Mouse (Mus musculus): Measurements from ENCODE around the gene Clip2.
A peak's percentile ranks its signal among the peaks of the same experiment; 100 is the strongest.
"Not testable (repeated sequence)": the region's sequence is repeated elsewhere in the genome, so short reads cannot be mapped to it uniquely, and the experiment has no call there.

The Clip2 gene

GRCm38 (mm10) chr5:134490465-134490864 is 61.8 kb downstream of the Clip2 start:
- peak in 1 of 2 experiments; percentile 29 for DNase-seq (ENCODE audit: low spot score in 2 of 2)

- DNase-seq (ENCODE audit: low spot score in 2 of 2) = peak; percentile 39 to 40
These were observed 62.7 kb downstream of the Clip2 start for GRCm38 (mm10) chr5:134489583-134489982.

DNA sequence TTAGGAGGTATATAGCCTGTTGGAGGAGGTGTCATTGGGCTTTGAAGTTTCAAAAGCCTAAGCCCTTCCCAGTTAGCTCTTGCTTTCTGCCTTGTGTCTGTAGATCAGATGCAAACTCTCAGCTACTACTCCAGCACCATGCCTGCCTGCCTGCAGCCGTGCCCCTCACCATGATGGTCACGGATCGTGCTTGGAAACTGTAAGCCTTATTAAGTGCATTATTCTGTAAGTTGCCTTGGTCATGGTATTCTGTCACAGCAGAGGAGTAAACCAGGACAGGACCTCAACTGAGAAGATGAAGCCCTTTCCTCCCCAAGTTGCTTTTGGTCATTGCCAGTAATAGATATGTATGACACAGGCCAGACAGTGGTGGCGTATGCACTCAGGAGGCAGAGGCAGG is 63.6 kb downstream of the Clip2 start:
- DNase-seq (ENCODE audit: low spot score in 2 of 2) = no peak

- DNase-seq (ENCODE audit: low spot score in 2 of 2) = no peak
These were observed 64.2 kb downstream of the Clip2 start for GRCm38 (mm10) chr5:134488042-134488441.

- peak; percentile 52 to 55 for DNase-seq (ENCODE audit: low spot score in 2 of 2)
These were observed 66.2 kb downstream of the Clip2 start for GRCm38 (mm10) chr5:134485900-134486665.

GRCm38 (mm10) chr5:134485183-134485730 is 67.0 kb downstream of the Clip2 start:
- no peak for DNase-seq (ENCODE audit: low spot score in 2 of 2)

- DNase-seq (ENCODE audit: low spot score in 2 of 2) = no peak
These were observed 68.9 kb downstream of the Clip2 start for GRCm38 (mm10) chr5:134483291-134483690.

GRCm38 (mm10) chr5:134482331-134482730 is 69.9 kb downstream of the Clip2 start:
- DNase-seq (ENCODE audit: low spot score in 2 of 2) = no peak

DNA sequence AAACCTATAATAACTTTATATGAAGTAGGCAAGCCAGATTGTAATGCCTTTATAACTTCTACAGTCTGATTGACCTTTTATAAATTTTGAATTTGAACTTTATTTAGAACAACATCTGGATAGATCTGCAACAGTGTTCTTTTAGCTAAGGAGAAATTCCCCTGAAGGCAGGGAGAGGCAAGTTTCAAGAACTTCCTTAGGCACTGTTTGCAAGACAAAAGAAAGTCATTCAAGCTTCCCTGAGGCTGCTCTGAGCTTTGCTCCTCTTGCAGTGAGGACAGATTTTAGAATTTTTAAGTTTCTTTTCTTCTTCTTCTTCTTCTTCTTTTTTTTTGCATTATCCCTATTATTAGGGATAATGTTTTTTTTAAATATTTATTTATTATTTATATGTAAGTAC is 73.3 kb downstream of the Clip2 start:
- not testable (repeated sequence) for DNase-seq (ENCODE audit: low spot score in 2 of 2)

DNA sequence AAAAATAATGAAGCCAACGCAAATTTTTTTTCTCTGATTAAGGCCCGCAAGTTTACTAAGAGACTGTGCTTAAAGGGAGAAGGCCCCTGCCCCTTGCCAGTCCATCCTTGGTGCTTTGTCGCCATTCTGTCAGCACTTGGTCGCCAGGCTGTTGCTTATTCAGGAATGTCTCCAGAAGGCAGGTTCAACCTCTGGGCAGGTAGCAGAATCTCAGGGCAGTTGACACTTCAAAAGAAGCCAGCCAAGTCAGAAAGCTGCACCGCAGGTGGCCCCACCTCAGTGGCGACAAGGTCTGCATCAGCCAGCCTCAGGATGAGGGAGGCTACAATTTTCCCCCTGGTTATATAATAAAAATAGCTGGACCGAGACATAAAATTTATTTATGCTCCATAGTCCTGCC is 76.5 kb downstream of the Clip2 start:
- DNase-seq (ENCODE audit: low spot score in 2 of 2) = not testable (repeated sequence)

- no peak for DNase-seq (ENCODE audit: low spot score in 2 of 2)
These were observed 77.1 kb downstream of the Clip2 start for GRCm38 (mm10) chr5:134475006-134475605.

- no peak for DNase-seq (ENCODE audit: low spot score in 2 of 2)
These were observed 78.3 kb downstream of the Clip2 start for GRCm38 (mm10) chr5:134473902-134474301.

DNA sequence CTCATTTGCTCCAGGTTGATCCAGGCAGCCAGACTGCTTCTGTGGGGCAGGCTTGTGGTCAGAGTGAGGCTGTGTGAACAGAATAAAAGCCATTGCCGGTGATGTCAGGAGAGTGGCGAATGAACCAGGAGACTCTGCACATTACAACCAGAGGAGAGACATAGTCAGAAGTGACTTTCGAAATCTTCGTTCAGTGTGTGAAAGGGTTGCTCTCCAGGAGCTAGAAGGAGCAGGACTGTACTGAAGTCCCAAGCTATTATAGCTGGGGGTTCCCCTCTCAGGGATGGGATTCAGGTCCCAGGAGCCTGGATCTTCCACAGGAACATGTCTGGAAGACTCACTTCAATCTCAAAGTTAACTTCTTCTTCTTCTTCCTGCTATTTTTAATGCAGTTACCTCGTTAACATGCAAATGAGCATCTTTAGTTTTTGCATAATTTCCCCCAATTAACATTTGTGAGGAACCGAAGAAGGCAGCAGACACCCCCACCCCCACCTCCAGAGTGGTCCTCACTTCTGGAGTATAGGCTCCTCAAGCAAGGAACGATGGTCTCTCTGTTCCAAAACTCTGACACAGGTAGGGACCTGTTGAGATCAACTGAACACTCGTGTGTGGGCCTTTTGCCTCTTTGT is 81.6 kb downstream of the Clip2 start:
- no peak for DNase-seq (ENCODE audit: low spot score in 2 of 2)

- DNase-seq (ENCODE audit: low spot score in 2 of 2) = no peak
These were observed 82.6 kb downstream of the Clip2 start for GRCm38 (mm10) chr5:134469559-134470150.

DNA sequence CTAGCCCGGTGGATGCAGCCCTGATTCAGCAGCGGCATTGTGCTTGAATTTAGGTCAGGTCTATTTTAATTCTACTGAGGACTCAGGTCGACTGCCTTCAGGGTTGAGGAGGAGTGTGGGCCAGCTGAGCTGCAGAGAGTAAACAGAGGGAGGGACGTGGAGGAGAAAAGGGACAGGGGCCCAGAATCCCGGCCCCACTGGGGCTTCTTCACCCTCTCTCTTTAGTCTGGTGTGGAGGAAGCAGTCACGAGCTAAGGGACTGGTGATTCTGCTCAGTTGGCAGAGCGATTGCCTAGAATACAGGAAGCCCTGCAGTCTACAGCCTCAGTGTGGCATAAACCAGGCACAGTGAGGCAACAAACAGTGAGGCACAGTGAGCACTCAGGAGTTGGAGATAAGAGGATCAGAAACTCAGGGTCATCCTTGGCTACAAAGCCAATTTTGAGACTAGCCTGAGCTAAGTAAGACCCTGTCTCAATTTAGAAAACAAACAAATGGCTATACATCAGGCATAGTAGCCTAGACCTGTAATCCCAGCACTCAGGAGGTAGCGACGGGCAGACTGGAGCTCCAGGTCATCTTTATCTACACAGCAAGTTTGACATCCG is 84.0 kb downstream of the Clip2 start:
- DNase-seq (ENCODE audit: low spot score in 2 of 2) = no peak

DNA sequence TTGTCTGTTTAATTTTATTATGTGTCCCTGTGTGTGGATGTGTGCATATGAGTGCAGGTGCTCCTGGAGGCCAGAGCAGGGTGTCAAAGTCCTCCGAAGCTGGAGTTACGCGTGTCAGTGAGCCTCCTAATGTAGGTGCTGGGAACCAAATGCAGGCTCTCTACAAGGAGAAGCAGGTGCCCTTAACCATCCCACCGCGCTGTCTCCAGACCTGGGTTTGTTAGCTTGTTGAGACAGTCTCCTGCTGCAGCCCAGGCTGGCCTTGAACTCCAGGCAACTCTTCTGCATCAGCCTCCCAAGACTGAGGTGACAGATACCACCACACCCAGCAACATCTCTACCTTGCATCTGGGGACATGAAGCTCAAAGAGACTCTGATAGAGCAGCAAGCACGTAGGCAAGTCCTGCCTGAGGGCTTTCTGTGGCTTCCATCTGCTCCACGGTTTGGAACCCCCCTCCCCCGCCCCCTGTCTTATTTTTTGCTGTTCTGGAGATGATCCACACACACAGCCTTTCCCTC is 85.1 kb downstream of the Clip2 start:
- no peak for DNase-seq (ENCODE audit: low spot score in 2 of 2)

GRCm38 (mm10) chr5:134466296-134467029 is 85.8 kb downstream of the Clip2 start:
- DNase-seq (ENCODE audit: low spot score in 2 of 2) = no peak

DNA sequence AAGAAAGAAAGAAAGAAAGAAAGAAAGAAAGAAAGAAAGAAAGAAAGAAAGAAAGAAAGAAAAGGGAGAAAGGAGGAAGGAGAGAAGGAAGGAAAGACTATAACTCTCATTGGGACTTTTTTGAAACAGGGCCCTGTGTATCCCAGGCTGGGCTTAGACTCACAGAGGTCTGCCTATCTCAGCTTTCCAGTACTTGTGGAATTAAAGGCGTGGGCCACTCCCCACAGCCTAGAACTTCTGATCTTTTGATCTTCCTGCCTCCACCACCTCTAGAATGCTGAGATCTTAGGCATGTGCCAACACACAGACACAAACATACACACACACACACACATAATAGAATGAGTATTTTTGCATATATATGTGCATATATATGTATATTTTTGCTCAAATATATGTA is 87.0 kb downstream of the Clip2 start:
- no peak for DNase-seq (ENCODE audit: low spot score in 2 of 2)

GRCm38 (mm10) chr5:134464225-134464624 is 88.0 kb downstream of the Clip2 start:
- DNase-seq (ENCODE audit: low spot score in 2 of 2) = no peak

DNA sequence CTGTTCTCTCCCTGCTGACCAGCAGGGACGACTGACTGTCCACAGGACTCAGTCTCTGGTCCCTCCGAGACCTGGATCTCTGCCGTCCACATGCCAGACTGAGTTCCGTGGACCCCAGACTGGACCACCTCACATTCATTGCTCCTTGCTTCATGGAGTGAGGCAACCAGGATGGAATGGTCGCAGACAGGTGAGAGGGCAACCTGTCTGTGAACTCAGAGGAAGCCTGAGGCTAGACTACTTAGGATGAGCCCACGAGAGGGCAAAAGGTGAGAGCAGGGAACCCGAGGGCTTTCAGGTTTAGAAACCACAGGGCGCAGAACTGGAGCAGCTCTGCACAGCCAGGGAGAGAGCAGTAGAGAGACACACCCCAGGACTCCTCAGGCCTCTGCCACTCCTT is 89.5 kb downstream of the Clip2 start:
- DNase-seq (ENCODE audit: low spot score in 2 of 2) = no peak

- no peak for DNase-seq (ENCODE audit: low spot score in 2 of 2)
These were observed 89.9 kb downstream of the Clip2 start for GRCm38 (mm10) chr5:134462316-134462715.
